Mouse (Mus musculus) heart, adult 2 months (tissue): ENCODE measurements around the gene Mia. TPM values are rescaled to one million over a fixed set of nuclear protein-coding genes. Genes with fewer than 3 reads are reported as not detected.

Experiments used
- DNase-seq, 2 experiments: peaks; one replicate each; pipeline ENCODE4 v3.0.0; 2021
- H3K27ac ChIP-seq: fragments of 200-600 bp; 2 replicates; pipeline ENCODE4 v1.8.1; 2022
- H3K27me3 ChIP-seq: fragments of 200-500 bp; 2 replicates; pipeline ENCODE4 v1.6.1; 2012; ENCODE audit warnings: mild to moderate bottlenecking, low read length, inconsistent platforms, mixed read lengths; ENCODE audit not compliant: control insufficient read depth, insufficient read depth
- H3K36me3 ChIP-seq: fragments of 200-500 bp; 2 replicates; pipeline ENCODE4 v1.6.1; 2012; ENCODE audit warnings: low read length, inconsistent platforms; ENCODE audit not compliant: control insufficient read depth, insufficient read depth
- H3K4me1 ChIP-seq: fragments of 200-500 bp; 2 replicates; pipeline ENCODE4 v1.6.1; 2011; ENCODE audit warnings: low read length; ENCODE audit not compliant: control insufficient read depth, insufficient read depth
- H3K4me3 ChIP-seq: fragments of 200-600 bp; 2 replicates; pipeline ENCODE4 v1.8.1; 2022
- H3K79me2 ChIP-seq: fragments of 200-500 bp; replicated peaks from 2 replicates; pipeline ENCODE4 v1.6.1; 2012; ENCODE audit warnings: mild to moderate bottlenecking, inconsistent platforms, low read length, moderate library complexity, mixed read lengths; ENCODE audit not compliant: control insufficient read depth, insufficient read depth
- H3K9ac ChIP-seq: fragments of 200-500 bp; 2 replicates; pipeline ENCODE4 v1.6.1; 2012; ENCODE audit warnings: low read depth, mild to moderate bottlenecking, control low read depth, inconsistent platforms, low read length, mixed read lengths
- CTCF ChIP-seq: fragments of 200-600 bp; IDR thresholded peaks from 2 replicates; pipeline ENCODE4 v1.8.1; 2022; ENCODE audit warnings: antibody characterized with exemption, mild to moderate bottlenecking, moderate library complexity
- EP300 ChIP-seq: fragments of 200-500 bp; IDR thresholded peaks from 2 replicates; pipeline ENCODE4 v1.6.1; 2011; ENCODE audit warnings: low read depth, low read length, control low read depth; ENCODE audit not compliant: insufficient read depth
- POLR2A ChIP-seq: fragments of 200-500 bp; IDR thresholded peaks from 2 replicates; pipeline ENCODE4 v1.6.1; 2011; ENCODE audit warnings: mild to moderate bottlenecking, low read depth, low read length, control low read depth; ENCODE audit not compliant: insufficient read depth
- WGBS: fragments of 180-500 bp; shearing (Covaris S2); methylation state at CpG from one replicate; pipeline ENCODE4 v1.1.7; 2018; 5-methylcytosine and 5-hydroxymethylcytosine counted together
- intact Hi-C: fragments of 180-260 bp; cut with DNase I; formaldehyde crosslinking; loops from one replicate; pipeline ENCODE4 v1.15.1; 2025
- polyA plus RNA-seq: library from polyadenylated mRNA; depleted of rRNA; stranded (reverse); fragments of >200 nt; gene quantifications from 2 replicates; pipeline ENCODE4 v1.2.3, GENCODE M21; 2012
- total RNA-seq, 2 experiments: library from RNA; stranded (reverse); gene quantifications; 2 replicates each; pipeline ENCODE4 v1.2.3; 2021

The Mia gene
- total and polyA plus RNA-seq, 3 experiments = 0.39 to 0.78 TPM; not detected in 1

- no peak overlapping the region for H3K4me3 ChIP-seq
- H3K4me1 ChIP-seq = no peaks in the 10 kb centered on the region
- intact Hi-C loops = no loop called here
- 82% methylated on average over 7 of the region's 7 CpGs for WGBS
- no peak for DNase-seq
- H3K36me3 ChIP-seq = no peaks in the 10 kb centered on the region
- TF ChIP-seq EP300 (no peak), CTCF (no peak), POLR2A (no peak)
- H3K9ac ChIP-seq = no peak overlapping the region
- H3K27me3 ChIP-seq = no peaks in the 10 kb centered on the region
- no peak overlapping the region for H3K27ac ChIP-seq
- H3K79me2 ChIP-seq = no peaks in the 10 kb centered on the region
Observed at GRCm38 (mm10) chr7:27174896-27175295, 6.1 kb downstream of the Mia start.

- no peak overlapping the region for H3K27ac ChIP-seq
- 95% methylated on average over 15 of the region's 15 CpGs for WGBS
- TF ChIP-seq EP300 = no peak
- TF ChIP-seq POLR2A = no peak
- no peak for TF ChIP-seq CTCF
- no peaks in the 10 kb centered on the region for H3K36me3 ChIP-seq
- no peaks in the 10 kb centered on the region for H3K27me3 ChIP-seq
- H3K79me2 ChIP-seq = no peaks in the 10 kb centered on the region
- no peak overlapping the region for H3K9ac ChIP-seq
- H3K4me3 ChIP-seq = no peak overlapping the region
- intact Hi-C loops = no loop called here
- H3K4me1 ChIP-seq = no peaks in the 10 kb centered on the region
- no peak for DNase-seq
Observed at GRCm38 (mm10) chr7:27174496-27174895, 6.5 kb downstream of the Mia start.

- intact Hi-C loops = no loop called here
- WGBS = 82% methylated on average over 3 of the region's 3 CpGs
- TF ChIP-seq POLR2A (no peak), EP300 (no peak), CTCF (no peak)
Observed at GRCm38 (mm10) chr7:27170981-27171380, 10.0 kb downstream of the Mia start.

GRCm38 (mm10) chr7:27168371-27168770 is 12.6 kb downstream of the Mia start:
- intact Hi-C loops = loop anchor here (10.0 kb wide), 1 partner anchor 306 kb away; the partner anchor contains the start of gene Sertad3
- DNase-seq = no peak
- WGBS = 94% methylated on average over 5 of the region's 5 CpGs
- peaks cover 8% of the 10 kb centered on the region for H3K79me2 ChIP-seq
- no peak for TF ChIP-seq POLR2A
- TF ChIP-seq EP300 = no peak
- no peak for TF ChIP-seq CTCF
- no peak overlapping the region for H3K4me3 ChIP-seq
- no peaks in the 10 kb centered on the region for H3K27me3 ChIP-seq
- H3K4me1 ChIP-seq = peaks cover 15% of the 10 kb centered on the region
- H3K36me3 ChIP-seq = peaks cover 2% of the 10 kb centered on the region; the same call in 1 of the 2 replicates
- no peak overlapping the region for H3K27ac ChIP-seq
- no peak overlapping the region for H3K9ac ChIP-seq

More at GRCm38 (mm10) chr7:27170981-27171380, 10.0 kb downstream of the Mia start:
- peaks cover 6% of the 10 kb centered on the region for H3K4me1 ChIP-seq
- H3K4me3 ChIP-seq = no peak overlapping the region
- no peaks in the 10 kb centered on the region for H3K79me2 ChIP-seq
- no peaks in the 10 kb centered on the region for H3K27me3 ChIP-seq
- DNase-seq = no peak
- no peak overlapping the region for H3K9ac ChIP-seq
- H3K27ac ChIP-seq = no peak overlapping the region
- no peaks in the 10 kb centered on the region for H3K36me3 ChIP-seq

DNA sequence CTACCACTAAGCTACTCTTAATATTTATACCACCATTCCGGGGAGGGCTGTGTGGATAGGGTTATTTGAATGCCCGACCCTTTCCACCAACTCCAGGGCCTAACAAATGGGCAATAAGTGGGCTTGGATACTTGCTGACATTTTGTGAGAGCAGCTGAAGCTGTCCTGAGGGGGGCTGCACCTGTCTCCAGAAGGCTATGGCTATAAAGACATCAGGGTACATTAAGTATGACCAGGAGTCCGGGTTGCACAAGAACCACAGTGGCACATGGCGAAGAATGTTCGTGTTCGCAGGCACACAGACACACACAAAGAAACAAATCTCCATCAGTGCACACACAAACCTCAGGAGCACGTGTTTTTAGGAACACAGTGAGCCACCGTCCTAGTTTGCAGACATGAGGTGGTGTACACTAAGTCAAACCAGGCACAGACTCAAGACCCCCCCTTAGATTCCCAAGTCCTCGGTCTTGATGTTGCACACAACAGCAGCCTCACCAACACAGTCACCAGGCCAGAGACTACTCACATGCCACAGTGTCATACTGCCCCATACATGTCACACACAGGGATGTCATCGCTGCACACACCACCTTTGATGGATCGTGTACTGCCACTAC is 13.4 kb downstream of the Mia start:
- no peak for TF ChIP-seq POLR2A
- no peak for TF ChIP-seq EP300
- TF ChIP-seq CTCF = no peak
- WGBS = 70% methylated on average over 11 of the region's 11 CpGs
- intact Hi-C loops = loop anchor here (2.0 to 10.0 kb wide), 2 partner anchors 27 to 307 kb away; partner anchors contain the start of genes BC024978 and Sertad3
- H3K79me2 ChIP-seq = peaks cover 8% of the 10 kb centered on the region
- peaks cover 4% of the 10 kb centered on the region; the same call in 1 of the 2 replicates for H3K36me3 ChIP-seq
- no peaks in the 10 kb centered on the region for H3K27me3 ChIP-seq
- H3K4me1 ChIP-seq = peaks cover 23% of the 10 kb centered on the region
- no peak for DNase-seq
- peak overlapping the region; percentile 65 for H3K9ac ChIP-seq
- H3K27ac ChIP-seq = peak overlapping the region; percentile 95
- peak overlapping the region; percentile 72 for H3K4me3 ChIP-seq
